Mouse (Mus musculus) megakaryocyte, embryonic 14.5 days (primary cell): ENCODE data around the gene Speer4d.
"Not testable (repeated sequence)": the region's sequence is repeated elsewhere in the genome, so short reads cannot be mapped to it uniquely, and the experiment has no call there.

Experiments
- FLI1 ChIP-seq: IDR thresholded peaks from 2 replicates; pipeline ENCODE4 v1.6.1; 2012; ENCODE audit warnings: low read length, inconsistent platforms, mixed read lengths
- GATA1 ChIP-seq: IDR thresholded peaks from 3 replicates; pipeline ENCODE4 v1.6.1; 2012; ENCODE audit warnings: mixed read lengths, low read length, inconsistent platforms, borderline replicate concordance

GRCm38 (mm10) chr5:15637637-15638036 is 18.8 kb downstream of the Speer4d start:
- not testable (repeated sequence) for TF ChIP-seq GATA1, FLI1
